Mouse (Mus musculus): Measurements from ENCODE around the gene Lrrc8b. TPM values are rescaled to one million over a fixed set of nuclear protein-coding genes. Genes with fewer than 3 reads are reported as not detected.

Lrrc8b gene
- polyA plus RNA-seq, 1 experiment from 2014 or later, result 14.8 TPM

- Histone ChIP-seq H3K36me3 (no peaks in the 10 kb centered on the region), H3K27me3 (replicated peaks) (no peaks in the 10 kb centered on the region), H3K27ac (no peak overlapping the region), H3K9me3 (no peaks in the 10 kb centered on the region), H3K4me3 (no peak overlapping the region), H3K4me2 (replicated peaks) (no peak overlapping the region), H3K4me1 (no peaks in the 10 kb centered on the region), H3K9ac (no peak overlapping the region)
- 86% methylated on average over 4 of the region's 4 CpGs for WGBS
- no peak for ATAC-seq (ENCODE audit: low FRiP score, low read depth)
Observed at GRCm38 (mm10) chr5:105409092-105409491, 6.5 kb upstream of the Lrrc8b start.

GRCm38 (mm10) chr5:105410521-105411293 lies 4.9 kb upstream of the Lrrc8b start:
- H3K9ac ChIP-seq, result no peak overlapping the region
- H3K27ac ChIP-seq, result no peak overlapping the region
- H3K36me3 ChIP-seq, result no peaks in the 10 kb centered on the region
- ATAC-seq (ENCODE audit: low FRiP score, low read depth), result no peak
- no peaks in the 10 kb centered on the region for H3K9me3 ChIP-seq
- 68% methylated on average over 6 of the region's 6 CpGs for WGBS
- H3K4me3 ChIP-seq, result no peak overlapping the region
- H3K4me1 ChIP-seq, result no peaks in the 10 kb centered on the region
- no peaks in the 10 kb centered on the region for H3K27me3 ChIP-seq (replicated peaks)
- H3K4me2 ChIP-seq (replicated peaks), result no peak overlapping the region

- no peak overlapping the region for H3K27ac ChIP-seq
- no peaks in the 10 kb centered on the region for H3K36me3 ChIP-seq
- H3K4me1 ChIP-seq, result peaks cover 3% of the 10 kb centered on the region; the same call in 1 of the 2 replicates
- H3K27me3 ChIP-seq (replicated peaks), result no peaks in the 10 kb centered on the region
- 53% methylated on average over 4 of the region's 4 CpGs for WGBS
- H3K9ac ChIP-seq, result no peak overlapping the region
- no peaks in the 10 kb centered on the region for H3K9me3 ChIP-seq
- no peak overlapping the region for H3K4me3 ChIP-seq
- no peak for ATAC-seq (ENCODE audit: low FRiP score, low read depth)
- H3K4me2 ChIP-seq (replicated peaks), result no peak overlapping the region
Observed at GRCm38 (mm10) chr5:105411294-105411570, 4.3 kb upstream of the Lrrc8b start.

- Histone ChIP-seq H3K27ac (no peak overlapping the region), H3K4me3 (no peak overlapping the region), H3K4me1 (peaks cover 4% of the 10 kb centered on the region; the same call in 1 of the 2 replicates), H3K9me3 (no peaks in the 10 kb centered on the region), H3K36me3 (no peaks in the 10 kb centered on the region), H3K9ac (no peak overlapping the region), H3K27me3 (replicated peaks) (no peaks in the 10 kb centered on the region), H3K4me2 (replicated peaks) (no peak overlapping the region)
- no peak for ATAC-seq (ENCODE audit: low FRiP score, low read depth)
- 88% methylated on average over 2 of the region's 2 CpGs for WGBS
Observed at GRCm38 (mm10) chr5:105411768-105412167, 3.8 kb upstream of the Lrrc8b start.

GRCm38 (mm10) chr5:105412634-105413033 lies 2.9 kb upstream of the Lrrc8b start:
- 85% methylated on average over 3 of the region's 3 CpGs for WGBS
- Histone ChIP-seq H3K9me3 (no peaks in the 10 kb centered on the region), H3K4me3 (no peak overlapping the region), H3K36me3 (no peaks in the 10 kb centered on the region), H3K4me1 (peaks cover 4% of the 10 kb centered on the region; the same call in 1 of the 2 replicates), H3K27me3 (replicated peaks) (no peaks in the 10 kb centered on the region), H3K4me2 (replicated peaks) (no peak overlapping the region), H3K9ac (no peak overlapping the region), H3K27ac (no peak overlapping the region)
- ATAC-seq (ENCODE audit: low FRiP score, low read depth), result no peak

GRCm38 (mm10) chr5:105414341-105415120 lies 1.0 kb upstream of the Lrrc8b start:
- no peaks in the 10 kb centered on the region; the same call in 1 of the 2 replicates for H3K9me3 ChIP-seq
- H3K27me3 ChIP-seq (replicated peaks), result no peaks in the 10 kb centered on the region
- H3K4me1 ChIP-seq, result peaks cover 4% of the 10 kb centered on the region; the same call in 1 of the 2 replicates
- H3K27ac ChIP-seq, result no peak overlapping the region
- H3K4me2 ChIP-seq (replicated peaks), result peak overlapping the region; percentile 96
- ATAC-seq (ENCODE audit: low FRiP score, low read depth), result peak; percentile 8
- no peak overlapping the region for H3K9ac ChIP-seq
- no peaks in the 10 kb centered on the region for H3K36me3 ChIP-seq
- WGBS, result 83% methylated on average over 12 of the region's 12 CpGs
- no peak overlapping the region for H3K4me3 ChIP-seq

- peak overlapping the region; percentile 90 for H3K9ac ChIP-seq
- H3K4me3 ChIP-seq, result peak overlapping the region; percentile 84
- peaks cover 4% of the 10 kb centered on the region; the same call in 1 of the 2 replicates for H3K4me1 ChIP-seq
- WGBS, result 4% methylated on average over 33 of the region's 36 CpGs
- ATAC-seq (ENCODE audit: low FRiP score, low read depth), result peak; percentile 63
- H3K4me2 ChIP-seq (replicated peaks), result peak overlapping the region; percentile 96
- no peaks in the 10 kb centered on the region for H3K27me3 ChIP-seq (replicated peaks)
- no peaks in the 10 kb centered on the region for H3K36me3 ChIP-seq
- no peaks in the 10 kb centered on the region; the same call in 1 of the 2 replicates for H3K9me3 ChIP-seq
- H3K27ac ChIP-seq, result peak overlapping the region; percentile 75; the same call in 1 of the 2 replicates
Observed at GRCm38 (mm10) chr5:105415951-105416675, 538 bp downstream of the Lrrc8b start.

GRCm38 (mm10) chr5:105417217-105417616 lies 1.6 kb downstream of the Lrrc8b start:
- 0 out of 2 replicates have a peak overlapping the region, but pooled peaks have one; percentile 96 for H3K4me2 ChIP-seq (replicated peaks)
- WGBS, result 81% methylated on average over 8 of the region's 8 CpGs
- no peak overlapping the region for H3K9ac ChIP-seq

GRCm38 (mm10) chr5:105418364-105418763 lies 2.8 kb downstream of the Lrrc8b start:
- WGBS, result 87% methylated on average over 7 of the region's 7 CpGs
- H3K36me3 ChIP-seq, result no peaks in the 10 kb centered on the region
- no peak overlapping the region for H3K9ac ChIP-seq
- no peak overlapping the region for H3K27ac ChIP-seq
- H3K4me3 ChIP-seq, result no peak overlapping the region
- no peak overlapping the region for H3K4me2 ChIP-seq (replicated peaks)
- no peaks in the 10 kb centered on the region for H3K27me3 ChIP-seq (replicated peaks)
- peaks cover 4% of the 10 kb centered on the region; the same call in 1 of the 2 replicates for H3K4me1 ChIP-seq
- H3K9me3 ChIP-seq, result no peaks in the 10 kb centered on the region; the same call in 1 of the 2 replicates
- no peak for ATAC-seq (ENCODE audit: low FRiP score, low read depth)

More at GRCm38 (mm10) chr5:105417217-105417616, 1.6 kb downstream of the Lrrc8b start:
- Histone ChIP-seq H3K27me3 (replicated peaks) (no peaks in the 10 kb centered on the region), H3K4me1 (peaks cover 4% of the 10 kb centered on the region; the same call in 1 of the 2 replicates), H3K9me3 (no peaks in the 10 kb centered on the region; the same call in 1 of the 2 replicates), H3K36me3 (no peaks in the 10 kb centered on the region), H3K4me3 (no peak overlapping the region), H3K27ac (no peak overlapping the region)
- no peak for ATAC-seq (ENCODE audit: low FRiP score, low read depth)

- Histone ChIP-seq H3K27ac (no peak overlapping the region), H3K9ac (no peak overlapping the region), H3K4me2 (replicated peaks) (no peak overlapping the region), H3K9me3 (no peaks in the 10 kb centered on the region; the same call in 1 of the 2 replicates), H3K4me3 (no peak overlapping the region), H3K36me3 (no peaks in the 10 kb centered on the region), H3K4me1 (peaks cover 4% of the 10 kb centered on the region; the same call in 1 of the 2 replicates), H3K27me3 (replicated peaks) (no peaks in the 10 kb centered on the region)
- WGBS, result 91% methylated on average over 5 of the region's 5 CpGs
- no peak for ATAC-seq (ENCODE audit: low FRiP score, low read depth)
Observed at GRCm38 (mm10) chr5:105418851-105419250, 3.3 kb downstream of the Lrrc8b start.

GRCm38 (mm10) chr5:105425587-105425986 lies 10.0 kb downstream of the Lrrc8b start:
- Histone ChIP-seq H3K27ac (no peak overlapping the region), H3K9ac (no peak overlapping the region), H3K4me2 (replicated peaks) (no peak overlapping the region), H3K4me3 (no peak overlapping the region), H3K27me3 (replicated peaks) (no peaks in the 10 kb centered on the region), H3K36me3 (no peaks in the 10 kb centered on the region), H3K9me3 (no peaks in the 10 kb centered on the region), H3K4me1 (no peaks in the 10 kb centered on the region)
- 100% methylated on average over 2 of the region's 2 CpGs for WGBS
- no peak for ATAC-seq (ENCODE audit: low FRiP score, low read depth)

GRCm38 (mm10) chr5:105427326-105427725 lies 11.8 kb downstream of the Lrrc8b start:
- no peak overlapping the region for H3K4me2 ChIP-seq (replicated peaks)
- 73% methylated on average over 7 of the region's 7 CpGs for WGBS
- H3K4me3 ChIP-seq, result no peak overlapping the region
- H3K36me3 ChIP-seq, result peaks cover 4% of the 10 kb centered on the region; the same call in 1 of the 2 replicates
- H3K4me1 ChIP-seq, result no peaks in the 10 kb centered on the region
- H3K27ac ChIP-seq, result no peak overlapping the region
- no peak overlapping the region for H3K9ac ChIP-seq
- no peaks in the 10 kb centered on the region for H3K27me3 ChIP-seq (replicated peaks)
- no peaks in the 10 kb centered on the region for H3K9me3 ChIP-seq
- no peak for ATAC-seq (ENCODE audit: low FRiP score, low read depth)
